Mouse (Mus musculus) Muller cell, postnatal 12 days (primary cell): ENCODE results near the gene Ndufa5.
A peak's percentile ranks its signal among the peaks of the same experiment; 100 is the strongest.

Experiments used
- DNase-seq: peaks from one replicate; pipeline ENCODE4 v3.0.0-alpha.2; 2015; ENCODE audit errors: inconsistent ontology term

The Ndufa5 gene

DNA sequence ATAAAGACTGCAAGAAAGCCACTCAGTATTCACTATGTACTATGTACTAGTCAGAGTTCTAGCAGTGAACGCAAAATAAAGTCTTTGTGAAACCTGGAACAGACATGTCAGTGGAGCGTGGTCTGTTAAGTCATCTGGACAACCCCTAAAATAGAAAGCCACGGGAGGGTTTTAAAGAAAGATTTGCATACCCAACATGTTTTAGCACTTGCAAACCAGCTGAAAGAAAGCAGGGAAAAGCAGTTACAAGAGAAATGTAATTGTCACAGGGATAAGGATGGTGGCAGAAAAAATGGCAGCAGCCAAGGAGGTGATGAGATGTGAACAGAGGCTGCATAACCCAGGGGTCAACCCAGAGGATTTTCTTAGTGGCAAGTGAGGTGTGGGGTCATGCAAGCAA is 2.1 kb downstream of the Ndufa5 start:
- DNase-seq: no peak

DNA sequence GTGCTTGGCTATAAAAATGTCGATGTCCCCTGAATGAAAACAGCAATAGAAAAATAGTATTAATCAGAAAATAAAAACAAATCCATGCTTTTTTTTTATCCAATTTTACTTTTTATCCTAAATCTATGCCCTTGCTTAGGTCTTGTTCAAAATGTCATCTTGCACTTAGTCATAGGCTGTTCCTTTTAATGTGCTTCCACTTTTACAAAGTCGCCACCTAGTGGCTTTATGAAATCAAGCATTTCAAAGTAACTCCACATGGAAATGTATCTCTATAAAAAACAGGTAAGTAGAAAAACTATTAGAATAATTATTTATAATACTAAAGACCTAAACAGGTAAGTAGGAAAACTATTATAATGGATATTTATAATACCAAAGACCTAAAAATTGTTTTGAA is 11.6 kb downstream of the Ndufa5 start:
- peak; percentile 22 for DNase-seq

DNA sequence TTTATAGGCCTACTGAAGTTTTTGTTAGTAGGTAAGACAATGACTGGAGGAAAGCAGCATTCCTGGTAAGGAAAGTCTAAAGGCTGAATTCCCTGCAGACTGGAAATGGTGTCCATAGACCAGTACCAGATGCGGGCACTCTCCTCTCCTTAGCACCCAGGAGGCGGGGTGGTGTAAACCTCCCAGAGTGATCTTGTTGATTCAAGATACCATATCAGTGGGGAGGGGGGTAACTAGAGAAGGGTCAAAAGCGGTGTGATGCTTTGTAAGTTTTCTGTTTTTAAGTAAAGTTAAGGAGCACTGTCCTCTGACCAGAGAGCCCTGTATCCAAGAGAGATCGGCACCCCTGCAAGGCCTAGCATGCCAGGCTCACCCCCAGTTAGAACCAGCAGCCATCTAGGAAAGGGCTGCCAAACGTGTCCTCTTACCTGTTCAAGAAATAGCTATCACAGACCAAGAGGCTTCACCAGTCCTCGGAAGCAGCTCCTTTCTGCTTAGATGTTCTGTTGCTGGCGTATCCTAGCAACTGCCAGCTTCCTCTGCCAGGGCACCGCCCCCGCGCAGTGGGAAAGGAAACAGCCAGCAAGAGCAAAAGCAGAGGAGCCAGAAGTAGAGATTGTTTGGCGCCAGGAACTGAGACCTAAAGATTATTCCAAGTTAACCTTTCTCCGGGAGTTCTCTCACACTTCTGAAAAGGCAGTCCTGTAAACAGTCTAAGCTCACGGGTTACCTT is 13.1 kb downstream of the Ndufa5 start, which contains the start of gene Iqub:
Gene Iqub, minus strand, starts transcription at position 516 of the 733 bp plus-strand sequence.
- peak; percentile 85 for DNase-seq

GRCm38 (mm10) chr6:24504141-24504540 is 23.7 kb downstream of the Ndufa5 start:
- DNase-seq: no peak

- DNase-seq: peak; percentile 20
Measured at GRCm38 (mm10) chr6:24490341-24490740, 37.5 kb downstream of the Ndufa5 start.

DNA sequence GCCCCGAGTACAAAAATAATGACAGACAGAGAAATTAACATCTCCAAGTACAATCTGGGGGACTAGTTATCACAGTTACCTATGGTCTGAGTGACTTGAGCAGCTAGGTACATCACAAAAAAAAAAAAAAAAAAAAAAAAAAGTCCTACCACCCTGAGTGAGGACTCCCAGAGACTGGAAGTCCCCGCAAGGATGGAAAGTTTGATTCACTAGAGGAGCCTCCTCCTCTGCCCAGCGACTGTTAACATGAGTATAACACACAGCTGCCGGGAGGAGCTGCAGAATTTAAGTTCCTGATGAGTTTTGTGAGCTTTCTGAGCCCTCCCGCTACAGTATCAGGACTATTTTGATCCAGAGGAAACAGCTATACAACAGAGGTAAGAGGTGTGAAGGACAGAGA is 41.3 kb downstream of the Ndufa5 start:
- no peak for DNase-seq

GRCm38 (mm10) chr6:24470571-24471132 is 57.2 kb downstream of the Ndufa5 start:
- DNase-seq: no peak

GRCm38 (mm10) chr6:24470135-24470534 is 57.7 kb downstream of the Ndufa5 start:
- DNase-seq: no peak
